Mouse (Mus musculus): ENCODE data around the gene Olfr401.
"Not testable (repeated sequence)": the region's sequence is repeated elsewhere in the genome, so short reads cannot be mapped to it uniquely, and the experiment has no call there.

The Olfr401 gene

DNA sequence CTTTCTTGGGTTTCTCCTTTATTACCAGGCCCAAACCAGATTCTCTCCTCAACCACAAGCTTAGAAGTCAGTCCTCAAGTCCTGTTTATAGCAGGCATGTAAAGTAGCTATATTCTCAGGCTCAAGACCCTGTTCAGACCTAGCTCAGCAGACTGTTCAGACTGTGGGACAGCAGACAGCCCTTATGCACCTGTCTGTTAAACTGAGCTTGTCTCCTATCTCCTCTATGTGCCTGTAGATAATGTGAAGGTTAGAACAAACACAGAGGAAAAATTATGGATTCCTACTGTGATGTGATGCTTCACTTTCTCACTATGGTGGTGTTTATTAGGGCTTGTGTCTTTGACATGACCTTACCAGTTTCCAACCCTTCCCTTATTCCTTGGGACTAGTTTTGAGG, at the start of gene Olfr401:
Gene Olfr401 (plus strand): TSS at position 301 of the 400 bp plus-strand sequence.
- DNase-seq, result no peak

- no peak for DNase-seq
These were observed 43.9 kb upstream of the Olfr401 start, which contains the start of gene Zfp616 for GRCm38 (mm10) chr11:74069655-74070054. Gene Zfp616, plus strand, starts transcription at chr11:74069955.

DNA sequence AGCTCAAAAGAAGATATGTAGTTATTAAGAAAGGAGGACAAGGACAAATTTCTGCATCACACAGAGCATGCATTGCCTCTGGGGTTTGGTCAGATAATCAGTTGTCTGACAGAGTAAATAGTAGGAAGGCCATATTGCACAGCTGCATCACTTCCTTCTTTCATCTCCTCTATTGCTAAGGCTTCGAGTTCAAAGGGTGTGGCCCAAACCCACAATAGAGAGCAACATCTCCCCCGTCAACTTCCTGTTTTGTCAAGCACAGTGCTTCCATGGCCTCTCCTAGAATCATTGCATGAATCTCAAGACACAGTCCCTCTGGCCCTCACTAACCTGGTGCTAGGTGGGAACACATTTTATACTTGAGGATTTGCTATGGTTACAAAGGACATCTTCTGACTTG, 12.8 kb upstream of the Olfr401 start:
- DNase-seq, result no peak

GRCm38 (mm10) chr11:74101507-74101906, 12.0 kb upstream of the Olfr401 start:
- no peak for DNase-seq

DNA sequence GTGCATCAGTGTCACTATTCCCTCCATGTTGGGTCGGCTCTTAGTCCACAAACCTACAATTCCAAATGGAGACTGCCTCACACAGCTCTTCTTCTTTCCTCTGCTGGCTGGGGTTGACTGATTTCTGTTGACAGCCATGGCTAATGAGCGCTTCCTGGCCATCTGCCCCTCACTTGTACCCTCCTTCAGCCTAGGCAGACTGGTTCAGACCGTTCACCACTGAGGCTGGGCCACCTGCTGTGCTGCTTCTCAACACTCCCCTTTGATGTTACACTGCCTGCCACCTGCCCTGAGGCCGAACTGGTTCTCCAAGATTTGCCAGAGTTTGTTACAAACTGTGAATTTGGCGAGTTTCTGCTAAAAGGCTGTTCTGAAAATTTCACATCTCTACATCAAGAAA, 8.4 kb upstream of the Olfr401 start:
- DNase-seq, result no peak

- DNase-seq, result not testable (repeated sequence)
These were observed 26.5 kb downstream of the Olfr401 start for GRCm38 (mm10) chr11:74140001-74140400.

DNA sequence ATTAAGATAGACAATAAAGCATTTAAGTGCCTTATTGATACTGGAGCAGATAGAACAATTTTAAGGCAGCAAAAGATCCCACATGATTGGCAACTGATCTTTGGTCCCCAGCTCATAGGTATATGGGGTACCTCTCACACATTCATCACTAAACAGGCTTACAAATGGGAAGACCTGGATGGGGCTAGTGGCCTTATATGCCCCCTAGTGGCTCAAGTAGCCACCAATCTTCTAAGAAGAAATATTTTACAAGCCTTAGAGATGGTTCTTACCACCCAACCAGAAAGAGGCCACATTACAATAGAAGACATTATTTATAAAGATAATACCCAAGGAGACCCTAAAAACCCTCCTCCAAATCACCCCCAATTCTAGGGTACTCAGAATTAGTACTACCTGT, 32.4 kb downstream of the Olfr401 start:
- DNase-seq, result no peak

- no peak for DNase-seq
These were observed 39.7 kb downstream of the Olfr401 start, which contains the start of gene Olfr402 for GRCm38 (mm10) chr11:74153229-74153628. Gene Olfr402, plus strand, starts transcription at chr11:74153529.

DNA sequence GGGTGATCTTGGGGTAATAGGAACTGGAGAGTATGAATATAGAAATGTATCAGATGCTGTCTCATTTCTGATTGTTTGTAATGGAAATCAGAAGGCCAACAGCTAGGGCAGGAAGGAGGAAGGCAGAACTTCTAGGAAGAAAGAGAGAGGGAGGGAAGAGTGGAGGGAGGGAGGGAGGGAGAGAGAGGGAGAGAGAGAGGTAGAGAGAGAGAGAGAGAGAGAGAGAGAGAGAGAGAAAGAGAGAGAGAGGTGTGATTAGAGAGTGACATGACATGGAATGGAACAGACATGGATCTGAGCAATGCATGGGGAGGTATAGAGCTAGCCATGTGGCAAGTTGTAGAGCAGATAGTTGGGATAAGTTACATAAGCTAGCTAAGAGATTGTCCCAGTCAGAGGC, 55.3 kb downstream of the Olfr401 start:
- DNase-seq, result no peak

All from layer of hippocampus, adult 9-11 months (tissue).